Comparison of ENCODE assay signal across 8 mouse cellular contexts in the genomic region with DNA sequence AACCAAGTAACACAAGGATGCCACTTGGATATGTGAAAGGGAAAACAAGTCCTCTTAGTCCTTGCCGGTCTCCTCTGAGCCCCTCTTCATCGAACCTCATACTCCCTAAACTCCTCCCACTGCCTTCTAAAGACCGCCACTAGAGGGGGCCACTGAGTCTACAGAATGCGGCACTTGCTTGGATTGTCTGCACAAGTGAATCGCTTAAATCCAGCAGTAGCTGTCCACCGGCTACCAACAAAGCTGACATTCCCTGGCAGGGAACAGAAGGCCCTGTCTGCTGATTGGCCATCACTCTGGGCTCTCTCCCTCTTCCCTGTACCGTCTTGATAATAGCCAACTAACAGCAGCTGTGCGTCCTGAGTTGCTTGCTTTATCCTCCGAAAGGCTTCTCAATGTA. TPM values are rescaled to one million over a fixed set of nuclear protein-coding genes. Genes with fewer than 3 reads are reported as not detected.
DNase-seq lines count a peak whose midpoint lies in the region; ATAC-seq lines count a peak whose summit lies in the region.

No protein-coding gene starts in this region.

- ATAC-seq in common myeloid progenitor, adult 5-6 weeks (replicated peaks; ENCODE audit: low read depth, poor library complexity, severe bottlenecking): peak; percentile 97
- ATAC-seq in megakaryocyte progenitor cell, adult 5-6 weeks (replicated peaks; ENCODE audit: poor library complexity): peak; percentile 98

- DNase-seq in ZHBTc4 (ENCODE audit: low read depth, low spot score): peak; percentile 96
- peak; percentile 93 for DNase-seq in gastrocnemius, postnatal 10 days
- DNase-seq in induced T-regulatory cell, adult 2 months (ENCODE audit: low read depth): peak; percentile 96
- DNase-seq in left cerebral cortex, adult 8-10 months (ENCODE audit: low spot score in 2 of 2): peak; percentile 81 to 95
- DNase-seq in right cerebral cortex, postnatal 14 days: peak; percentile 92
- peak; percentile 90 for DNase-seq in urinary bladder, postnatal 25 days (ENCODE audit: low spot score)

RNA-seq across cellular contexts. Expression of gene Gnb3, which starts 7.2 kb away (rescaled TPM):
- not detected in 2 replicates for total RNA-seq in common myeloid progenitor, adult 5-6 weeks (2017)
- total RNA-seq in gastrocnemius, postnatal 10 days (2021): 1 to 10 TPM; 8.4 to 9.4 TPM
- under 1 TPM in 3 of 4 experiments, not detected in 1; 0.20 to 0.87 (median 0.53) TPM for total RNA-seq in left cerebral cortex, adult 8-10 months (2022)
- not detected in 2 replicates for total RNA-seq in megakaryocyte progenitor cell, adult 5-6 weeks (2015)
- total RNA-seq in megakaryocyte progenitor cell, adult 5-6 weeks (2017): not detected in 2 replicates

RNA-seq across cellular contexts. Expression of gene P3h3, which starts 10.2 kb away (rescaled TPM):
- total RNA-seq in common myeloid progenitor, adult 5-6 weeks (2017): 8.3 and 8.7 TPM in 2 replicates
- 10 to 100 TPM; 33.3 to 41.5 TPM for total RNA-seq in gastrocnemius, postnatal 10 days (2021)
- total RNA-seq in left cerebral cortex, adult 8-10 months (2022): 10 to 100 TPM; 18.5 to 25.6 (median 20.6) TPM
- total RNA-seq in megakaryocyte progenitor cell, adult 5-6 weeks (2015): 1.3 and 3.5 TPM in 2 replicates
- 1.00 and 2.5 TPM in 2 replicates for total RNA-seq in megakaryocyte progenitor cell, adult 5-6 weeks (2017)

RNA-seq across cellular contexts. Expression of gene Gpr162, which starts 16.5 kb away (rescaled TPM):
- total RNA-seq in common myeloid progenitor, adult 5-6 weeks (2017): 0.24 and 0.32 TPM in 2 replicates
- 1 to 10 TPM in 1 of 2 experiments, under 1 TPM in 1; 0.38 to 1.1 TPM for total RNA-seq in gastrocnemius, postnatal 10 days (2021)
- 100 to 1,000 TPM; 202 to 224 (median 204) TPM for total RNA-seq in left cerebral cortex, adult 8-10 months (2022)
- total RNA-seq in megakaryocyte progenitor cell, adult 5-6 weeks (2015): not detected in 2 replicates
- not detected in 2 replicates for total RNA-seq in megakaryocyte progenitor cell, adult 5-6 weeks (2017)

RNA-seq across cellular contexts. Expression of gene Cdca3, which starts 18.0 kb away (rescaled TPM):
- 73.5 and 92.1 TPM in 2 replicates for total RNA-seq in common myeloid progenitor, adult 5-6 weeks (2017)
- total RNA-seq in gastrocnemius, postnatal 10 days (2021): 10 to 100 TPM; 13.5 to 14.3 TPM
- 1 to 10 TPM in 1 of 4 experiments, under 1 TPM in 3; 0.49 to 1.0 (median 0.80) TPM for total RNA-seq in left cerebral cortex, adult 8-10 months (2022)
- 130 and 145 TPM in 2 replicates for total RNA-seq in megakaryocyte progenitor cell, adult 5-6 weeks (2015)
- total RNA-seq in megakaryocyte progenitor cell, adult 5-6 weeks (2017): 149 and 159 TPM in 2 replicates

RNA-seq across cellular contexts. Expression of gene Usp5, which starts 18.0 kb away (rescaled TPM):
- total RNA-seq in common myeloid progenitor, adult 5-6 weeks (2017): 76.5 and 84.3 TPM in 2 replicates
- total RNA-seq in gastrocnemius, postnatal 10 days (2021): 10 to 100 TPM; 66.2 to 66.4 TPM
- total RNA-seq in left cerebral cortex, adult 8-10 months (2022): 100 to 1,000 TPM; 200 to 215 (median 204) TPM
- total RNA-seq in megakaryocyte progenitor cell, adult 5-6 weeks (2015): 42.0 and 46.7 TPM in 2 replicates
- total RNA-seq in megakaryocyte progenitor cell, adult 5-6 weeks (2017): 86.1 and 87.7 TPM in 2 replicates

Comparison
In these comparisons a context has a peak if more than half of its experiments do, and no peak if none do; other contexts are left out.
1. Peak in every context shown above with its lines: DNase-seq and ATAC-seq.
2. RNA of gene Gpr162, which starts 16.5 kb away (total RNA-seq): 202 to 224 TPM in left cerebral cortex, adult 8-10 months; 0.38 to 1.1 TPM in gastrocnemius, postnatal 10 days, 0.24 to 0.32 TPM in common myeloid progenitor, adult 5-6 weeks and not detected in megakaryocyte progenitor cell, adult 5-6 weeks; every median in the first group is over 10 times any median in the second.